Mouse (Mus musculus): ENCODE results near the gene Nat9. TPM values are rescaled to one million over a fixed set of nuclear protein-coding genes. Genes with fewer than 3 reads are reported as not detected.

Nat9 gene
- polyA plus RNA-seq, 1 experiment from 2014 or later, result 19.5 TPM

- H3K4me3 ChIP-seq (ENCODE audit: low read depth, low read length), result no peak overlapping the region
- peaks cover 15% of the 10 kb centered on the region for H3K27me3 ChIP-seq (ENCODE audit: control insufficient read depth, insufficient read depth, low read length)
- no peaks in the 10 kb centered on the region for H3K36me3 ChIP-seq (ENCODE audit: control insufficient read depth, insufficient read depth, low read length)
- no peaks in the 10 kb centered on the region for H3K9me3 ChIP-seq (ENCODE audit: control insufficient read depth, low read length)
- ATAC-seq (ENCODE audit: low FRiP score) (no peak), DNase-seq (ENCODE audit: low spot score) (no peak)
- H3K4me1 ChIP-seq (replicated peaks; ENCODE audit: control insufficient read depth, insufficient read depth, low read length), result peaks cover 13% of the 10 kb centered on the region
- H3K27ac ChIP-seq (ENCODE audit: low read depth, low read length), result no peak overlapping the region
- 83% methylated on average over 8 of the region's 8 CpGs for WGBS
- 0 out of 2 replicates have a peak overlapping the region, but pooled peaks have one; percentile 8 for H3K9ac ChIP-seq (ENCODE audit: low read depth, low read length)
- H3K4me2 ChIP-seq (replicated peaks; ENCODE audit: low read depth, low read length), result no peak overlapping the region
Measured at GRCm38 (mm10) chr11:115167631-115168249, 19.9 kb downstream of the Nat9 start.

- Histone ChIP-seq H3K27ac (ENCODE audit: low read depth, low read length) (no peak overlapping the region), H3K9me3 (ENCODE audit: control insufficient read depth, low read length) (no peaks in the 10 kb centered on the region), H3K36me3 (ENCODE audit: control insufficient read depth, insufficient read depth, low read length) (no peaks in the 10 kb centered on the region), H3K4me2 (replicated peaks; ENCODE audit: low read depth, low read length) (no peak overlapping the region), H3K4me1 (replicated peaks; ENCODE audit: control insufficient read depth, insufficient read depth, low read length) (peaks cover 12% of the 10 kb centered on the region), H3K27me3 (ENCODE audit: control insufficient read depth, insufficient read depth, low read length) (peaks cover 20% of the 10 kb centered on the region), H3K4me3 (ENCODE audit: low read depth, low read length) (no peak overlapping the region), H3K9ac (ENCODE audit: low read depth, low read length) (no peak overlapping the region)
- no peak for ATAC-seq (ENCODE audit: low FRiP score)
- WGBS, result 97% methylated on average over 3 of the region's 3 CpGs
- no peak for DNase-seq (ENCODE audit: low spot score)
Measured at GRCm38 (mm10) chr11:115166776-115167175, 20.9 kb downstream of the Nat9 start.

- H3K27me3 ChIP-seq (ENCODE audit: control insufficient read depth, insufficient read depth, low read length), result peaks cover 24% of the 10 kb centered on the region
- DNase-seq (ENCODE audit: low spot score) (no peak), ATAC-seq (ENCODE audit: low FRiP score) (no peak)
- no peak overlapping the region for H3K27ac ChIP-seq (ENCODE audit: low read depth, low read length)
- peak overlapping the region; percentile 35 for H3K9ac ChIP-seq (ENCODE audit: low read depth, low read length)
- H3K4me2 ChIP-seq (replicated peaks; ENCODE audit: low read depth, low read length), result peak overlapping the region; percentile 90
- H3K9me3 ChIP-seq (ENCODE audit: control insufficient read depth, low read length), result no peaks in the 10 kb centered on the region
- WGBS, result under 1% methylated on average over 9 of the region's 9 CpGs
- no peaks in the 10 kb centered on the region for H3K36me3 ChIP-seq (ENCODE audit: control insufficient read depth, insufficient read depth, low read length)
- peaks cover 13% of the 10 kb centered on the region for H3K4me1 ChIP-seq (replicated peaks; ENCODE audit: control insufficient read depth, insufficient read depth, low read length)
- peak overlapping the region; percentile 59 for H3K4me3 ChIP-seq (ENCODE audit: low read depth, low read length)
Measured at GRCm38 (mm10) chr11:115164976-115165374, 22.7 kb downstream of the Nat9 start.

- Histone ChIP-seq H3K36me3 (ENCODE audit: control insufficient read depth, insufficient read depth, low read length) (no peaks in the 10 kb centered on the region), H3K9ac (ENCODE audit: low read depth, low read length) (peak overlapping the region; percentile 35), H3K4me1 (replicated peaks; ENCODE audit: control insufficient read depth, insufficient read depth, low read length) (peaks cover 13% of the 10 kb centered on the region), H3K4me2 (replicated peaks; ENCODE audit: low read depth, low read length) (peak overlapping the region; percentile 90), H3K27ac (ENCODE audit: low read depth, low read length) (no peak overlapping the region), H3K4me3 (ENCODE audit: low read depth, low read length) (peak overlapping the region; percentile 59), H3K9me3 (ENCODE audit: control insufficient read depth, low read length) (no peaks in the 10 kb centered on the region), H3K27me3 (ENCODE audit: control insufficient read depth, insufficient read depth, low read length) (peaks cover 24% of the 10 kb centered on the region)
- DNase-seq (ENCODE audit: low spot score) (no peak), ATAC-seq (ENCODE audit: low FRiP score) (no peak)
- 0% methylated on average over 14 of the region's 14 CpGs for WGBS
Measured at GRCm38 (mm10) chr11:115164341-115164975, 23.2 kb downstream of the Nat9 start.

- Histone ChIP-seq H3K4me3 (ENCODE audit: low read depth, low read length) (peak overlapping the region; percentile 59), H3K27me3 (ENCODE audit: control insufficient read depth, insufficient read depth, low read length) (peaks cover 24% of the 10 kb centered on the region), H3K36me3 (ENCODE audit: control insufficient read depth, insufficient read depth, low read length) (no peaks in the 10 kb centered on the region), H3K4me1 (replicated peaks; ENCODE audit: control insufficient read depth, insufficient read depth, low read length) (peaks cover 13% of the 10 kb centered on the region), H3K27ac (ENCODE audit: low read depth, low read length) (no peak overlapping the region), H3K9me3 (ENCODE audit: control insufficient read depth, low read length) (no peaks in the 10 kb centered on the region), H3K9ac (ENCODE audit: low read depth, low read length) (peak overlapping the region; percentile 46), H3K4me2 (replicated peaks; ENCODE audit: low read depth, low read length) (peak overlapping the region; percentile 90)
- ATAC-seq (ENCODE audit: low FRiP score) (peak; percentile 41), DNase-seq (ENCODE audit: low spot score) (peak; percentile 72)
- under 1% methylated on average over 47 of the region's 47 CpGs for WGBS
Measured at GRCm38 (mm10) chr11:115163568-115164150, 24.0 kb downstream of the Nat9 start.

- Histone ChIP-seq H3K9ac (ENCODE audit: low read depth, low read length) (peak within 1 kb of the TSS; percentile 46), H3K36me3 (ENCODE audit: control insufficient read depth, insufficient read depth, low read length) (no peaks in the 10 kb centered on the region), H3K4me2 (replicated peaks; ENCODE audit: low read depth, low read length) (peak within 1 kb of the TSS; percentile 90), H3K9me3 (ENCODE audit: control insufficient read depth, low read length) (no peaks in the 10 kb centered on the region), H3K27ac (ENCODE audit: low read depth, low read length) (0 out of 2 replicates have a peak within 1 kb of the TSS, but pooled peaks have one; percentile 7), H3K4me1 (replicated peaks; ENCODE audit: control insufficient read depth, insufficient read depth, low read length) (peaks cover 13% of the 10 kb centered on the region), H3K27me3 (ENCODE audit: control insufficient read depth, insufficient read depth, low read length) (peaks cover 24% of the 10 kb centered on the region), H3K4me3 (ENCODE audit: low read depth, low read length) (peak within 1 kb of the TSS; percentile 59)
- peak; percentile 98 for DNase-seq (ENCODE audit: low spot score)
- WGBS, result under 1% methylated on average over 47 of the region's 47 CpGs
- ATAC-seq (ENCODE audit: low FRiP score), result peak; percentile 97
Measured at GRCm38 (mm10) chr11:115162832-115163480, 24.7 kb downstream of the Nat9 start, which contains the start of gene Slc9a3r1. Gene Slc9a3r1 (plus strand): TSS chr11:115163341.

GRCm38 (mm10) chr11:115162205-115162601 lies 25.5 kb downstream of the Nat9 start:
- H3K4me1 ChIP-seq (replicated peaks; ENCODE audit: control insufficient read depth, insufficient read depth, low read length), result peaks cover 13% of the 10 kb centered on the region
- H3K9me3 ChIP-seq (ENCODE audit: control insufficient read depth, low read length), result no peaks in the 10 kb centered on the region

GRCm38 (mm10) chr11:115161578-115162204 lies 26.0 kb downstream of the Nat9 start:
- no peak overlapping the region for H3K4me3 ChIP-seq (ENCODE audit: low read depth, low read length)
- ATAC-seq (ENCODE audit: low FRiP score), result no peak
- no peaks in the 10 kb centered on the region for H3K9me3 ChIP-seq (ENCODE audit: control insufficient read depth, low read length)
- no peak for DNase-seq (ENCODE audit: low spot score)
- H3K27ac ChIP-seq (ENCODE audit: low read depth, low read length), result no peak overlapping the region
- no peak overlapping the region for H3K9ac ChIP-seq (ENCODE audit: low read depth, low read length)
- H3K27me3 ChIP-seq (ENCODE audit: control insufficient read depth, insufficient read depth, low read length), result peaks cover 24% of the 10 kb centered on the region
- H3K36me3 ChIP-seq (ENCODE audit: control insufficient read depth, insufficient read depth, low read length), result no peaks in the 10 kb centered on the region
- WGBS, result 62% methylated on average over 9 of the region's 9 CpGs
- H3K4me1 ChIP-seq (replicated peaks; ENCODE audit: control insufficient read depth, insufficient read depth, low read length), result peaks cover 13% of the 10 kb centered on the region
- H3K4me2 ChIP-seq (replicated peaks; ENCODE audit: low read depth, low read length), result no peak overlapping the region

More at GRCm38 (mm10) chr11:115162205-115162601, 25.5 kb downstream of the Nat9 start:
- 21% methylated on average over 9 of the region's 9 CpGs for WGBS
- DNase-seq (ENCODE audit: low spot score) (no peak), ATAC-seq (ENCODE audit: low FRiP score) (no peak)
- peaks cover 24% of the 10 kb centered on the region for H3K27me3 ChIP-seq (ENCODE audit: control insufficient read depth, insufficient read depth, low read length)
- H3K36me3 ChIP-seq (ENCODE audit: control insufficient read depth, insufficient read depth, low read length), result no peaks in the 10 kb centered on the region
- peak overlapping the region; percentile 90; the same call in 1 of the 2 replicates for H3K4me2 ChIP-seq (replicated peaks; ENCODE audit: low read depth, low read length)
- no peak overlapping the region for H3K27ac ChIP-seq (ENCODE audit: low read depth, low read length)
- H3K4me3 ChIP-seq (ENCODE audit: low read depth, low read length), result no peak overlapping the region
- no peak overlapping the region for H3K9ac ChIP-seq (ENCODE audit: low read depth, low read length)

Measured in hindbrain, embryonic 11.5 days (tissue).